Mouse (Mus musculus): ENCODE data around the gene Lsamp.

Gene Lsamp

GRCm38 (mm10) chr16:41235829-41236228 lies 1251.7 kb downstream of the Lsamp start:
- DNase-seq (ENCODE audit: low spot score in 2 of 2), result no peak

GRCm38 (mm10) chr16:41242841-41243240 lies 1258.7 kb downstream of the Lsamp start:
- DNase-seq (ENCODE audit: low spot score in 2 of 2), result no peak

GRCm38 (mm10) chr16:41244711-41245110 lies 1260.5 kb downstream of the Lsamp start:
- DNase-seq (ENCODE audit: low spot score in 2 of 2), result no peak

- DNase-seq (ENCODE audit: low spot score in 2 of 2), result no peak
These were observed 1274.2 kb downstream of the Lsamp start for GRCm38 (mm10) chr16:41258145-41259035.

- DNase-seq (ENCODE audit: low spot score in 2 of 2), result no peak
These were observed 1292.0 kb downstream of the Lsamp start for GRCm38 (mm10) chr16:41275999-41276671.

- DNase-seq (ENCODE audit: low spot score in 2 of 2), result no peak
These were observed 1333.8 kb downstream of the Lsamp start for GRCm38 (mm10) chr16:41317992-41318391.

- no peak for DNase-seq (ENCODE audit: low spot score in 2 of 2)
These were observed 1359.3 kb downstream of the Lsamp start for GRCm38 (mm10) chr16:41343431-41343830.

- no peak for DNase-seq (ENCODE audit: low spot score in 2 of 2)
These were observed 1381.0 kb downstream of the Lsamp start for GRCm38 (mm10) chr16:41365138-41365537.

- DNase-seq (ENCODE audit: low spot score in 2 of 2), result no peak
These were observed 1399.5 kb downstream of the Lsamp start for GRCm38 (mm10) chr16:41383702-41384101.

GRCm38 (mm10) chr16:41384288-41384687 lies 1400.1 kb downstream of the Lsamp start:
- DNase-seq (ENCODE audit: low spot score in 2 of 2), result no peak

- DNase-seq (ENCODE audit: low spot score in 2 of 2), result no peak
These were observed 1424.7 kb downstream of the Lsamp start for GRCm38 (mm10) chr16:41408850-41409249.

GRCm38 (mm10) chr16:41410671-41411070 lies 1426.5 kb downstream of the Lsamp start:
- no peak for DNase-seq (ENCODE audit: low spot score in 2 of 2)

GRCm38 (mm10) chr16:41417363-41417762 lies 1433.2 kb downstream of the Lsamp start:
- no peak for DNase-seq (ENCODE audit: low spot score in 2 of 2)

GRCm38 (mm10) chr16:41467391-41467790 lies 1483.2 kb downstream of the Lsamp start:
- no peak for DNase-seq (ENCODE audit: low spot score in 2 of 2)

GRCm38 (mm10) chr16:41478694-41479093 lies 1494.5 kb downstream of the Lsamp start:
- no peak for DNase-seq (ENCODE audit: low spot score in 2 of 2)

- no peak for DNase-seq (ENCODE audit: low spot score in 2 of 2)
These were observed 1497.7 kb downstream of the Lsamp start for GRCm38 (mm10) chr16:41481832-41482231.

GRCm38 (mm10) chr16:41510915-41511552 lies 1526.9 kb downstream of the Lsamp start:
- no peak for DNase-seq (ENCODE audit: low spot score in 2 of 2)

GRCm38 (mm10) chr16:41521566-41521965 lies 1537.4 kb downstream of the Lsamp start:
- DNase-seq (ENCODE audit: low spot score in 2 of 2), result no peak

- no peak for DNase-seq (ENCODE audit: low spot score in 2 of 2)
These were observed 1540.1 kb downstream of the Lsamp start for GRCm38 (mm10) chr16:41524266-41524665.

- DNase-seq (ENCODE audit: low spot score in 2 of 2), result no peak
These were observed 1548.7 kb downstream of the Lsamp start for GRCm38 (mm10) chr16:41532661-41533551.

- DNase-seq (ENCODE audit: low spot score in 2 of 2), result no peak
These were observed 1549.5 kb downstream of the Lsamp start for GRCm38 (mm10) chr16:41533686-41534085.

All from spleen, postnatal 36 days (tissue).